Mouse (Mus musculus): ENCODE results near the gene Gm7030.
"Not testable (repeated sequence)": the region's sequence is repeated elsewhere in the genome, so short reads cannot be mapped to it uniquely, and the experiment has no call there.

Gm7030 gene

GRCm38 (mm10) chr17:36082519-36083232 lies 46.5 kb downstream of the Gm7030 start:
- DNase-seq (ENCODE audit: low read depth, low spot score), result not testable (repeated sequence)

GRCm38 (mm10) chr17:36081901-36082300 lies 47.3 kb downstream of the Gm7030 start:
- not testable (repeated sequence) for DNase-seq (ENCODE audit: low read depth, low spot score)

GRCm38 (mm10) chr17:36060829-36061228 lies 68.4 kb downstream of the Gm7030 start:
- peak; percentile 18 for DNase-seq (ENCODE audit: low read depth, low spot score)
